Mouse (Mus musculus): Measurements from ENCODE around the gene Gab1.

DNA sequence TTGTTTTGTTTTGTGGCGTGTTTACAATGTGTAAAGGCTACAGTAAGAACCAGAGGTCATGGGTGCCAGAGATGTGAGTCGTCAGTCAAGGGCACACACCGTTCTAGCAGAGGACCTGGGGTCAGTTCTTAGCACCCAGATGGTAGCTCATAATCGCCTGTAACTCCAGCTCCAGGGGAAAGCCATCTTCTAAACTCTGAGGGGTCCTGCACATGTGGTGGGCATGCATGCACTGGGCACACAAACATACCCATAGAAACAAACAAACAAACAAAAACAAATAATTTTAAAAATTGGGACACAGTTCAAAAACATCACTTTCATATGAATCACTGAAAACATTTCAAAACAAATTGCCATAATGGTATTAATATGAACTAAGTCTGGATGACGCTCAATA is 69.9 kb downstream of the Gab1 start:
- TF ChIP-seq CTCF (conservative IDR thresholded peaks at IDR 0.05; ENCODE audit: low read length) (no peak), POU5F1 (IDR thresholded peaks at IDR 0.05; ENCODE audit: borderline replicate concordance, low read length) (no peak), NANOG (IDR thresholded peaks at IDR 0.05; ENCODE audit: borderline replicate concordance, low read length) (no peak)

Data from E14TG2a.4 (cell line).